Mouse (Mus musculus): ENCODE results near the gene Ywhae. TPM values are rescaled to one million over a fixed set of nuclear protein-coding genes. Genes with fewer than 3 reads are reported as not detected.
"Not testable (repeated sequence)": the region's sequence is repeated elsewhere in the genome, so short reads cannot be mapped to it uniquely, and the experiment has no call there.

The Ywhae gene
- 1,115 and 1,137 TPM in 2 replicates for polyA plus RNA-seq (2016; fragmentation: Nextera tagmentation; extraction: Ambion mirVana)

DNA sequence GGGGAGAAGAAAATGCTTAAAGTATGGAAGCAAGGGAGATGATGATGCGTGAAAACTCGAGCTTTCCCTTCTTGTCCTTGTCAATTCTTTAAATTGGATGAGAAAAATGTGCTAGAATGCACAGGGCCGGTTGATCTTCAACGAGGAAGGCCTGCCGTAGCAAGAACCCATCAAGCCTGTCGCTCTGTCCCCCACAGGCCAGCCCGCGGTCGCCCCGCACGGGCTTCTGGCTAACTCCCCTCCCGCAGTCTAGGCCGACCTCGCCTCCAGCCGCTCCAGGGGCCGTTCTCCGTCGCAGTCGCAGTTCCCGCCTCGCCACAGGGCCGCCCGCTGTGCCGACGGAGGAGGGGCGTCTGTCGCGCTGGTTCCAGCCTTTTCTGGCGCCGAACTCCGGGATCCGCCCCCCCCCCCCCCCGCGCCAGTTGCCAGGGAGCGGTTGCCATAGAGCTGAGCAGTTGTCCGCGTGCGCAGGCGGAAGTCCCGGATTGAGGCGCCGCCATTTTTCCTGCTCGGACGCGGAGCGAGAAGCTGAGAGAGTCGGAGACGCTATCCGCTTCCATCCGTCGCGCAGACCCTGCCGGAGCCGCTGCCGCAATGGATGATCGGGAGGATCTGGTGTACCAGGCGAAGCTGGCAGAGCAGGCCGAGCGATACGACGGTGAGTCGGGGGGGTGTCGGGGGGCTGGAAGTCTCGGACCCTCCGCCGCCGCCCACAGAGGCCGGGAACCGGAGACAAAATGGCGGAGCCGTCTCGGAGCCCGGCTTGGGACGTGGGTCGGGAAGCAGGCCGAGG, at the start of gene Ywhae:
TSS of gene Ywhae (plus strand) at position 436 of the 793 bp plus-strand sequence.
- Histone ChIP-seq H3K9me3 (replicated peaks) (no peaks in the 10 kb centered on the region), H3K27ac (peak within 1 kb of the TSS; percentile 100), H3K36me3 (peaks cover 16% of the 10 kb centered on the region), H3K4me1 (peaks cover 38% of the 10 kb centered on the region), H3K4me3 (peak within 1 kb of the TSS; percentile 98), H3K27me3 (ENCODE audit: low read depth, poor library complexity, severe bottlenecking) (0 out of 2 replicates have a peak, but pooled peaks cover 15% of the 10 kb centered on the region)
- WGBS: under 1% methylated on average over 76 of the region's 76 CpGs
- peak; percentile 98 for DNase-seq (ENCODE audit: low spot score)

DNA sequence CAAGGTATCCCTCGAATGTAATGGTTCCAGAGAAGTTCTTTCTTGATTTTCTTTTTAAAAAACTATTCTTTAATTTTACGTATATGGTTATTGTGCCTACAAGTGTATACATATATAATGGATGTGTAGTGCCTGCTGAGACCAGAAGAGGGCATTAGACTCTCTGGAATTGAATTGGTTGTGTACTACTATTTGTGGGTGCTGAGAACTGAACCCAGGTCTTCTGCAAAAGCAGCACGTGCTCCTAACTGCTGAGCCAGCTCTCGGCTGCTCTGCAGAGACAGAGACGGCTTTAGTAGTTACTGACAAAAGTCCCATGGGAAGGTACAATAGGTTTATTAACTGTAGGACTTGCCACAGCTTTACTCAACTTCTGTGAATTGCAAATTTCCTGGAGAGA, 48.2 kb upstream of the Ywhae start:
- DNase-seq (ENCODE audit: low spot score): no peak
- no peaks in the 10 kb centered on the region for H3K9me3 ChIP-seq (replicated peaks)
- H3K27me3 ChIP-seq (ENCODE audit: low read depth, poor library complexity, severe bottlenecking): no peaks in the 10 kb centered on the region
- H3K27ac ChIP-seq: no peak overlapping the region
- peaks cover 12% of the 10 kb centered on the region for H3K4me1 ChIP-seq
- 96% methylated on average over 5 of the region's 5 CpGs for WGBS
- no peak overlapping the region for H3K4me3 ChIP-seq
- peaks cover 58% of the 10 kb centered on the region for H3K36me3 ChIP-seq

GRCm38 (mm10) chr11:75684956-75685355, 47.7 kb upstream of the Ywhae start:
- Histone ChIP-seq H3K4me1 (peaks cover 8% of the 10 kb centered on the region), H3K27ac (no peak overlapping the region), H3K9me3 (replicated peaks) (no peaks in the 10 kb centered on the region), H3K27me3 (ENCODE audit: low read depth, poor library complexity, severe bottlenecking) (no peaks in the 10 kb centered on the region), H3K36me3 (peaks cover 63% of the 10 kb centered on the region), H3K4me3 (no peak overlapping the region)
- WGBS: 87% methylated on average over 2 of the region's 2 CpGs
- DNase-seq (ENCODE audit: low spot score): no peak

- H3K27ac ChIP-seq: no peak overlapping the region
- peaks cover 75% of the 10 kb centered on the region for H3K36me3 ChIP-seq
- no peaks in the 10 kb centered on the region for H3K4me1 ChIP-seq
- H3K9me3 ChIP-seq (replicated peaks): no peaks in the 10 kb centered on the region
- no peak for DNase-seq (ENCODE audit: low spot score)
- H3K27me3 ChIP-seq (ENCODE audit: low read depth, poor library complexity, severe bottlenecking): no peaks in the 10 kb centered on the region
- 82% methylated on average over 2 of the region's 2 CpGs for WGBS
- H3K4me3 ChIP-seq: no peak overlapping the region
Measured at GRCm38 (mm10) chr11:75687343-75687993, 45.2 kb upstream of the Ywhae start.

- H3K36me3 ChIP-seq: peaks cover 75% of the 10 kb centered on the region
Measured at GRCm38 (mm10) chr11:75688132-75688531, 44.5 kb upstream of the Ywhae start.

DNA sequence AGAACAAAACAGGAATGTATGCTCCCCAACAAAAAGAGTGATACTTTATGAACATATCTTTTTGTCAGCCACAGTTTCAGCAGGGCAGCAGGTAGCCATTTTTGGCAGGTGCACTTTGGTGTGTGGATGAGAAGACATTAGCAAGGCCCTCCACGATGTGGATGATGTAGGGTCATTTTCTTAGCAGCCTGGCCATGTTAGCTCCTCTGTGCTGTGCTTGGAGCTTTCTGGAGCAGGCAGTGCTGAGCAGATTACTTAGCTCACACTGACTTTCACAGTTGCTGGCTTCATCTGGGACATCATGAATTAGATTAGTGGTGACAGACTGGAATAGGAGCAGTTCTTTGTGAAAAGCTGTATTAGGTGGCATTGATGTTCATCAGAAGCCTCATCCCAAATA, 42.7 kb upstream of the Ywhae start:
- 83% methylated on average over 1 of the region's 1 CpGs for WGBS
- Histone ChIP-seq H3K36me3 (peaks cover 75% of the 10 kb centered on the region), H3K27me3 (ENCODE audit: low read depth, poor library complexity, severe bottlenecking) (no peaks in the 10 kb centered on the region)

More at GRCm38 (mm10) chr11:75688132-75688531, 44.5 kb upstream of the Ywhae start:
- H3K27ac ChIP-seq: no peak overlapping the region
- H3K27me3 ChIP-seq (ENCODE audit: low read depth, poor library complexity, severe bottlenecking): no peaks in the 10 kb centered on the region
- DNase-seq (ENCODE audit: low spot score): no peak
- H3K4me3 ChIP-seq: no peak overlapping the region
- 91% methylated on average over 2 of the region's 2 CpGs for WGBS
- no peaks in the 10 kb centered on the region for H3K9me3 ChIP-seq (replicated peaks)
- H3K4me1 ChIP-seq: no peaks in the 10 kb centered on the region

DNA sequence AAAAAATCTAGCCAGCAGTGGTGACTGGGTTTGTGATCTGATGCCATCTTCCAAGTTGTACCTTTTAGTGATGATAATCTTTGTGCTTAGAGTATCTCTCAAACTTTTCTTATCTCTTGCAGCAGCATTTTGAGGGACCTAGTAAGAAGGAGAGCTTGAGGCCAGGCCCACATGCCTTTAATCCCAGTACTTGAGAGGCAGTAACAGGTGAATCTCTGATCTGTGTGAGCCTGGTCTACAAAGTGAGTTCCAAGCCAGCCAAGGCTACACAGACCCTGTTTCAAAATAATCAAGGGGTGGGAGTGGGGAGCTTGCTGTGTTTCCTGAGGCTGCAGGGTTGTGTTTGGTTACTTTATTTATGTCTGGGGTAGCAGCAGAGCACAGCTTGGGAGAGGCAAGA, 41.6 kb upstream of the Ywhae start:
- no peak overlapping the region for H3K4me3 ChIP-seq
- no peak overlapping the region for H3K27ac ChIP-seq
- H3K27me3 ChIP-seq (ENCODE audit: low read depth, poor library complexity, severe bottlenecking): no peaks in the 10 kb centered on the region
- H3K36me3 ChIP-seq: peaks cover 79% of the 10 kb centered on the region
- DNase-seq (ENCODE audit: low spot score): no peak
- H3K9me3 ChIP-seq (replicated peaks): no peaks in the 10 kb centered on the region
- no peaks in the 10 kb centered on the region for H3K4me1 ChIP-seq

More for the DNA sequence above, 42.7 kb upstream of the Ywhae start:
- Histone ChIP-seq H3K4me3 (no peak overlapping the region), H3K9me3 (replicated peaks) (no peaks in the 10 kb centered on the region), H3K27ac (no peak overlapping the region), H3K4me1 (no peaks in the 10 kb centered on the region)
- no peak for DNase-seq (ENCODE audit: low spot score)

- Histone ChIP-seq H3K4me3 (no peak overlapping the region), H3K36me3 (peaks cover 97% of the 10 kb centered on the region)
Measured at GRCm38 (mm10) chr11:75693570-75693969, 39.1 kb upstream of the Ywhae start.

DNA sequence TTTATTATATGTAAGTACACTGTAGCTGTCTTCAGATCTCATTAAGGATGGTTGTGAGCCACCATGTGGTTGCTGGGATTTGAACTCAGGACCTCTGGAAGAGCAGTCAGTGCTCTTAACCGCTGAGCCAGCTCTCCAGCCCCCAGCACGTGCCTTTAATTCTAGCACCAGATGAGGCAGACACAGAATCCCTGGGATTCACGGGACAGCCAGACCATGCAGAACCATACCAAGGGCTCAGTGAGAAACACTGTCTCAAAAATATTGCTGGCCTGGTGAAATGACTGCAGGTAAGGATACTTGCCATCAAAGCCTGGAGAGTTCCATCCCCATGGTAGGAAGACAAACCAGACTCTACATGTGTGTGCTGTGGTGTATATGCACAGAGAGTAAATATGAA, 35.2 kb upstream of the Ywhae start:
- peaks cover 99% of the 10 kb centered on the region for H3K36me3 ChIP-seq
- DNase-seq (ENCODE audit: low spot score); H3K4me1 ChIP-seq; H3K27ac ChIP-seq; H3K9me3 ChIP-seq (replicated peaks); H3K4me3 ChIP-seq; H3K27me3 ChIP-seq (ENCODE audit: low read depth, poor library complexity, severe bottlenecking): not testable (repeated sequence)
- WGBS: 98% methylated on average over 3 of the region's 3 CpGs

More at GRCm38 (mm10) chr11:75693570-75693969, 39.1 kb upstream of the Ywhae start:
- no peak for DNase-seq (ENCODE audit: low spot score)
- Histone ChIP-seq H3K9me3 (replicated peaks) (no peaks in the 10 kb centered on the region), H3K27me3 (ENCODE audit: low read depth, poor library complexity, severe bottlenecking) (no peaks in the 10 kb centered on the region), H3K27ac (no peak overlapping the region), H3K4me1 (no peaks in the 10 kb centered on the region)
- 97% methylated on average over 5 of the region's 5 CpGs for WGBS

DNA sequence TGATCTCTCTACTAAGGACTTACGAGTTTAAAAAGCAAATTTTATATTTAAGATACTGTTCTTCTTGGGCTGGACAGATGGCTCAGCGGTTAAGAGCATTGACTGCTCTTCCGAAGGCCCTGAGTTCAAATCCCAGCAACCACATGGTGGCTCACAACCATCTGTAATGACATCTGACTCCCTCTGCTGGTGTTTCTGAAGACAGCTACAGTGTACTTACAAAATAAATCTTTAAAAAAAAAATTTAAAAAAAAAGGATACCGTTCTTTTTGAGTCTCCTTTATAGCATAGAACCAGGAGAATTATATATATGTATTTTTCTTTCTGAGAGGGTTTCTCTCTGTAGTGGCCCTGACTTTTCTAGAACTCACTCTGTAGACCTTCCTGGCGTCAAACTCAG, 32.1 kb upstream of the Ywhae start:
- Histone ChIP-seq H3K9me3 (replicated peaks) (no peaks in the 10 kb centered on the region), H3K27me3 (ENCODE audit: low read depth, poor library complexity, severe bottlenecking) (no peaks in the 10 kb centered on the region), H3K4me1 (peaks cover 3% of the 10 kb centered on the region; the same call in 1 of the 2 replicates), H3K4me3 (no peak overlapping the region), H3K36me3 (peaks cover 98% of the 10 kb centered on the region), H3K27ac (no peak overlapping the region)
- no peak for DNase-seq (ENCODE audit: low spot score)
- 98% methylated on average over 5 of the region's 5 CpGs for WGBS

GRCm38 (mm10) chr11:75702761-75703160, 29.9 kb upstream of the Ywhae start:
- no peak for DNase-seq (ENCODE audit: low spot score)
- WGBS: 90% methylated on average over 6 of the region's 6 CpGs
- Histone ChIP-seq H3K27me3 (ENCODE audit: low read depth, poor library complexity, severe bottlenecking) (no peaks in the 10 kb centered on the region), H3K9me3 (replicated peaks) (no peaks in the 10 kb centered on the region), H3K4me1 (peaks cover 3% of the 10 kb centered on the region; the same call in 1 of the 2 replicates), H3K36me3 (peaks cover 97% of the 10 kb centered on the region), H3K27ac (no peak overlapping the region), H3K4me3 (no peak overlapping the region)

DNA sequence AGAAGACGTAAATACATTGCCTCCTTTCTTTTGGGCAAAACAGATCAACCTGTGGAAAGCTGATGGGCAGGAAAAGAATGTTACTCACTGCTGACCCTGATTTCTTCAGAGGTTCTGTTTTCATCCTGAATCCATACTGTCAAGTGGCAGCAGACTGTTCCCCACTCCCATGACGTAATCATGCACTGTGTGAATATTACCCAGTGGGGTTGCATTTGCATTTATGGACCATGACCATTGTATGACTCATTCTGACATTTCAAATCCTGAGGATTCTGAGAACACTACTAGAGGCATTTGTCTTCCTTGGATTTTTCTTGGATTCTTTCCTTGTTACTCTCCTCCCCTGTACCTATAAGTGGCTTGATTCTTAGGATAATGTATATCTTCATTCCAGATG, 28.9 kb upstream of the Ywhae start:
- H3K36me3 ChIP-seq: peaks cover 92% of the 10 kb centered on the region
- H3K4me3 ChIP-seq: no peak overlapping the region
- H3K4me1 ChIP-seq: peaks cover 3% of the 10 kb centered on the region; the same call in 1 of the 2 replicates
- H3K27me3 ChIP-seq (ENCODE audit: low read depth, poor library complexity, severe bottlenecking): no peaks in the 10 kb centered on the region
- no peak for DNase-seq (ENCODE audit: low spot score)
- 92% methylated on average over 2 of the region's 2 CpGs for WGBS
- no peaks in the 10 kb centered on the region for H3K9me3 ChIP-seq (replicated peaks)
- H3K27ac ChIP-seq: no peak overlapping the region

DNA sequence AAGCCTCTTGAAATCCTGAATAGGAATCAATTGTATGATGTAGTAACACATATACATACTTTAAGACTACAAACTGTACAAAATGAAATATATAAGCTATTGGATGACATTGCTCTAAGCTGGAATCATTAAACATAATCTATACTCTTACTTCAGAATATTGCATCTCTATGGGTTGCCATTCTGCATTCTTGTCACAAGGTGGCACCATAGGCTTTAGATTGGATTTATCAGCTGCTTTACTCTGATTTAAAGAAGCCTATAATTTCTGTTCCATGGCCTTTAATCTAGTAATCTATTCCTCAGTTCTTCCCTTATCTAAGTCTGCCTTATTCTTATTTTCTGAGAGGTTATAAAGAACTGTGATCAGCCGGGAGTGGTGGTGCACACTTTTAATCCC, 18.7 kb upstream of the Ywhae start:
- 0 out of 2 replicates have a peak, but pooled peaks cover 3% of the 10 kb centered on the region for H3K4me1 ChIP-seq
- H3K4me3 ChIP-seq: no peak overlapping the region
- H3K36me3 ChIP-seq: no peaks in the 10 kb centered on the region
- WGBS: 95% methylated on average over 1 of the region's 1 CpGs
- no peak for DNase-seq (ENCODE audit: low spot score)
- no peak overlapping the region for H3K27ac ChIP-seq
- H3K27me3 ChIP-seq (ENCODE audit: low read depth, poor library complexity, severe bottlenecking): no peaks in the 10 kb centered on the region
- no peaks in the 10 kb centered on the region; the same call in 1 of the 2 replicates for H3K9me3 ChIP-seq (replicated peaks)

Data from limb, embryonic 10.5 days (tissue).